Mouse (Mus musculus): ENCODE data around the gene Azin2. TPM values are rescaled to one million over a fixed set of nuclear protein-coding genes. Genes with fewer than 3 reads are reported as not detected.

Azin2 gene
- total and polyA plus RNA-seq, 3 experiments = 0.91 to 2.4 (median 1.7) TPM

- Histone ChIP-seq H3K9me3 (replicated peaks; ENCODE audit: low read length) (peaks cover 3% of the 10 kb centered on the region), H3K4me3 (replicated peaks in 1 of 3; ENCODE audit: low read depth in 2 of 3, low read length in 2 of 3, poor library complexity in 1 of 3) (no peak overlapping the region), H3K9ac (ENCODE audit: insufficient read depth, low read depth) (no peak overlapping the region), H3K27me3 (replicated peaks) (no peaks in the 10 kb centered on the region), H3K79me2 (replicated peaks; ENCODE audit: control insufficient read depth, extremely low read depth, insufficient read depth, poor library complexity, severe bottlenecking) (no peaks in the 10 kb centered on the region), H3K27ac (ENCODE audit: insufficient read depth, low read depth) (no peak overlapping the region), H3K36me3 (replicated peaks in 1 of 2; ENCODE audit: control insufficient read depth in 1 of 2, insufficient read depth in 1 of 2, low read length in 1 of 2) (peaks cover 0 to 8% of the 10 kb centered on the region in 2 experiments), H3K4me2 (ENCODE audit: insufficient read depth, low read depth, poor library complexity, severe bottlenecking) (no peak overlapping the region), H3K4me1 (ENCODE audit: control insufficient read depth in 1 of 2, insufficient read depth in 2 of 2) (peaks cover 8 to 12% of the 10 kb centered on the region in 2 experiments)
- dilution Hi-C loops (cut with MboI; ENCODE audit: extremely low pct_ligation_motif_present, extremely low pct_unique_long_range_greater_than_20kb, low sequenced_read_pairs) = no loop called here
- no peak for TF ChIP-seq JUN (IDR thresholded peaks at IDR 0.05; ENCODE audit: insufficient read depth, low read depth, low read length)
- TF ChIP-seq ETS1 (conservative IDR thresholded peaks at IDR 0.05; ENCODE audit: low read depth, low read length) = no peak
- no peak for TF ChIP-seq USF2 (conservative IDR thresholded peaks at IDR 0.05; ENCODE audit: low read depth, low read length)
- TF ChIP-seq HCFC1 (IDR thresholded peaks at IDR 0.05; ENCODE audit: low read depth, low read length) = no peak
- TF ChIP-seq POLR2A (IDR thresholded peaks at IDR 0.05; ENCODE audit: low read depth, low read length) = no peak
- TF ChIP-seq USF1 (IDR thresholded peaks at IDR 0.05; ENCODE audit: low read depth, low read length) = no peak
- TF ChIP-seq BHLHE40 (IDR thresholded peaks at IDR 0.05; ENCODE audit: low read depth, low read length) = no peak
- TF ChIP-seq MAZ (IDR thresholded peaks at IDR 0.05; ENCODE audit: low read depth, low read length) = no peak
- TF ChIP-seq EP300 (IDR thresholded peaks at IDR 0.05; ENCODE audit: low read length) = no peak
- TF ChIP-seq JUND (conservative IDR thresholded peaks at IDR 0.05; ENCODE audit: low read depth, low read length) = no peak
- TF ChIP-seq CHD1 (IDR thresholded peaks at IDR 0.05; ENCODE audit: low read depth, low read length) = no peak
- no peak for TF ChIP-seq TBP (conservative IDR thresholded peaks at IDR 0.05; ENCODE audit: low read depth, low read length)
- DNase-seq (ENCODE audit: extremely low read depth) = no peak
- in situ Hi-C loops (cut with MboI; ENCODE audit: low pct_ligation_motif_present, low pct_unique_long_range_greater_than_20kb, low sequenced_read_pairs) = no loop called here
Measured at GRCm38 (mm10) chr4:128887026-128887425, 75.2 kb downstream of the Azin2 start.

- Histone ChIP-seq H3K27me3 (replicated peaks) (no peaks in the 10 kb centered on the region), H3K27ac (ENCODE audit: insufficient read depth, low read depth) (no peak overlapping the region)
- TF ChIP-seq JUN (IDR thresholded peaks at IDR 0.05; ENCODE audit: insufficient read depth, low read depth, low read length) = no peak
- no peak for TF ChIP-seq MXI1 (IDR thresholded peaks at IDR 0.05; ENCODE audit: low read depth, low read length)
- no peak for TF ChIP-seq ZC3H11A (IDR thresholded peaks at IDR 0.05; ENCODE audit: low read depth, low read length)
- no peak for TF ChIP-seq CHD1 (IDR thresholded peaks at IDR 0.05; ENCODE audit: low read depth, low read length)
- TF ChIP-seq POLR2A (IDR thresholded peaks at IDR 0.05; ENCODE audit: low read depth, low read length) = no peak
- no peak for TF ChIP-seq MAX (IDR thresholded peaks at IDR 0.05; ENCODE audit: low read length)
- TF ChIP-seq JUND (conservative IDR thresholded peaks at IDR 0.05; ENCODE audit: low read depth, low read length) = no peak
- TF ChIP-seq ZMIZ1 (IDR thresholded peaks at IDR 0.05; ENCODE audit: low read depth, low read length) = no peak
- TF ChIP-seq USF1 (IDR thresholded peaks at IDR 0.05; ENCODE audit: low read depth, low read length) = no peak
- no peak for TF ChIP-seq KAT2A (IDR thresholded peaks at IDR 0.05; ENCODE audit: insufficient replicate concordance, low read length)
- TF ChIP-seq IRF4 (IDR thresholded peaks at IDR 0.05; ENCODE audit: low read depth, low read length) = no peak
- no peak for TF ChIP-seq SMC3 (IDR thresholded peaks at IDR 0.05; ENCODE audit: low read depth, low read length)
- TF ChIP-seq POLR2AphosphoS2 (IDR thresholded peaks at IDR 0.05; ENCODE audit: low read depth, low read length) = no peak
- no peak for TF ChIP-seq CHD2 (IDR thresholded peaks at IDR 0.05; ENCODE audit: low read length)
- TF ChIP-seq USF2 (conservative IDR thresholded peaks at IDR 0.05; ENCODE audit: low read depth, low read length) = no peak
- no peak for TF ChIP-seq RAD21 (IDR thresholded peaks at IDR 0.05; ENCODE audit: low read depth, low read length)
Measured at GRCm38 (mm10) chr4:128886571-128886970, 75.7 kb downstream of the Azin2 start.

More at GRCm38 (mm10) chr4:128886571-128886970, 75.7 kb downstream of the Azin2 start:
- Histone ChIP-seq H3K4me1 (ENCODE audit: control insufficient read depth in 1 of 2, insufficient read depth in 2 of 2) (peaks cover 8 to 12% of the 10 kb centered on the region in 2 experiments), H3K36me3 (replicated peaks in 1 of 2; ENCODE audit: control insufficient read depth in 1 of 2, insufficient read depth in 1 of 2, low read length in 1 of 2) (peaks cover 0 to 8% of the 10 kb centered on the region in 2 experiments), H3K4me2 (ENCODE audit: insufficient read depth, low read depth, poor library complexity, severe bottlenecking) (no peak overlapping the region), H3K9me3 (replicated peaks; ENCODE audit: low read length) (peaks cover 3% of the 10 kb centered on the region), H3K4me3 (replicated peaks in 1 of 3; ENCODE audit: low read depth in 2 of 3, low read length in 2 of 3, poor library complexity in 1 of 3) (no peak overlapping the region), H3K79me2 (replicated peaks; ENCODE audit: control insufficient read depth, extremely low read depth, insufficient read depth, poor library complexity, severe bottlenecking) (no peaks in the 10 kb centered on the region), H3K9ac (ENCODE audit: insufficient read depth, low read depth) (no peak overlapping the region)
- in situ Hi-C loops (cut with MboI; ENCODE audit: low pct_ligation_motif_present, low pct_unique_long_range_greater_than_20kb, low sequenced_read_pairs) (no loop called here), dilution Hi-C loops (cut with MboI; ENCODE audit: extremely low pct_ligation_motif_present, extremely low pct_unique_long_range_greater_than_20kb, low sequenced_read_pairs) (no loop called here)
- no peak for DNase-seq (ENCODE audit: extremely low read depth)
